Mouse (Mus musculus) hindbrain, postnatal 0 days (tissue): ENCODE measurements around the gene Sptb. TPM values are rescaled to one million over a fixed set of nuclear protein-coding genes. Genes with fewer than 3 reads are reported as not detected.

ENCODE experiments used
- ATAC-seq: fragments of 200-750 bp; cut with Nextera tagmentation; 2 replicates; pipeline ENCODE4 v1.8.0; 2017; ENCODE audit warnings: mild to moderate bottlenecking, moderate TSS enrichment, moderate library complexity
- DNase-seq: peaks from one replicate; pipeline ENCODE4 v3.0.0-alpha.2; 2015; ENCODE audit warnings: low spot score
- H3K27ac ChIP-seq: fragments of 300-500 bp; sonication (generic); 2 replicates; pipeline ENCODE4 v1.5.1; 2014; ENCODE audit warnings: mild to moderate bottlenecking
- H3K27me3 ChIP-seq: fragments of 300-500 bp; sonication (generic); 2 replicates; pipeline ENCODE4 v1.6.1; 2014; ENCODE audit warnings: low read length, mixed read lengths; ENCODE audit not compliant: insufficient read depth
- H3K36me3 ChIP-seq: fragments of 300-500 bp; sonication (generic); 2 replicates; pipeline ENCODE4 v1.6.1; 2014; ENCODE audit warnings: low read length, mixed read lengths; ENCODE audit not compliant: insufficient read depth
- H3K4me1 ChIP-seq: fragments of 300-500 bp; sonication (generic); 2 replicates; pipeline ENCODE4 v1.6.1; 2014; ENCODE audit warnings: antibody characterized with exemption, low read length, mixed read lengths; ENCODE audit not compliant: insufficient read depth
- H3K4me2 ChIP-seq: fragments of 300-500 bp; sonication (generic); 2 replicates; pipeline ENCODE4 v1.6.1; 2014; ENCODE audit warnings: low read depth, mild to moderate bottlenecking, low read length, moderate library complexity, mixed read lengths
- H3K4me3 ChIP-seq: fragments of 300-500 bp; sonication (generic); 2 replicates; pipeline ENCODE4 v1.5.1; 2014; ENCODE audit warnings: low read length
- H3K9ac ChIP-seq: fragments of 300-500 bp; sonication (generic); replicated peaks from 2 replicates; pipeline ENCODE4 v1.6.1; 2014; ENCODE audit warnings: mild to moderate bottlenecking, low read length, moderate library complexity, mixed read lengths
- H3K9me3 ChIP-seq: fragments of 300-500 bp; sonication (generic); 2 replicates; pipeline ENCODE4 v1.6.1; 2016; ENCODE audit warnings: low read length, mixed read lengths
- CTCF ChIP-seq: IDR thresholded peaks from 2 replicates; pipeline ENCODE4 v1.5.1; 2016; ENCODE audit warnings: antibody characterized with exemption, control low read depth, low read depth
- WGBS: fragments of 180-500 bp; shearing (Covaris S2); extraction: QIAGEN DNeasy Blood & Tissue Kit; methylation state at CpG from one replicate; pipeline ENCODE4 v1.1.7; 2014; 5-methylcytosine and 5-hydroxymethylcytosine counted together
- polyA plus RNA-seq: library from polyadenylated mRNA; unstranded; fragments of >200 nt; fragmentation: Nextera tagmentation; extraction: Ambion mirVana; gene quantifications from 2 replicates; pipeline ENCODE4 v1.2.1, GENCODE M21; 2015
- total RNA-seq: library from RNA; depleted of rRNA; stranded (reverse); fragments of >200 nt; gene quantifications from 2 replicates; pipeline ENCODE4 v1.2.3, GENCODE M21; 2014

Sptb gene
- total and polyA plus RNA-seq, 2 experiments from 2014 or later, result 5.8 to 45.4 TPM

DNA sequence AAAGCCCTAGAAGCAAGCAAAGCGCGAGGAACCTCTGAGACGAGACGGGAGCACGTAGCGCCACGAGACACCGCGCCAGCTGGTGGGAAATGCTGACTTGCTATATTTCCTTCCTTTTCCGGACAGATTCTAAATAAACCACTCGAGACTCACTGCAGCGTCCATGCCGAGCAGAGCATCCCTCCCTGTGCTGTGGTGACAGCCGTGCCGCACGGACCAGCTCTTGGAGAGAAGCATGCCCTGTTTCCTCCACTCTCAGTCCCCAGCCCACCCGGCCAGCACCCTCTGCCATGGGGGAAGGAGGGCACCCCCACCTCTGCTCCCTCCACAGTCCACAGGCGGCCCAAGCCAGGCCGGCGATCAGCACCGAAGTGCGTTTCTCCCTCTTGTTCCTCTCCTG, 33.9 kb downstream of the Sptb start:
- Histone ChIP-seq H3K9ac (no peak overlapping the region), H3K9me3 (no peaks in the 10 kb centered on the region), H3K4me3 (no peak overlapping the region), H3K27ac (no peak overlapping the region), H3K27me3 (no peaks in the 10 kb centered on the region), H3K4me1 (no peaks in the 10 kb centered on the region; the same call in 1 of the 2 replicates), H3K4me2 (peak overlapping the region; percentile 5; the same call in 1 of the 2 replicates), H3K36me3 (no peaks in the 10 kb centered on the region)
- ATAC-seq (no peak), DNase-seq (peak; percentile 27)
- TF ChIP-seq CTCF, result no peak
- WGBS, result 82% methylated on average over 22 of the region's 22 CpGs

DNA sequence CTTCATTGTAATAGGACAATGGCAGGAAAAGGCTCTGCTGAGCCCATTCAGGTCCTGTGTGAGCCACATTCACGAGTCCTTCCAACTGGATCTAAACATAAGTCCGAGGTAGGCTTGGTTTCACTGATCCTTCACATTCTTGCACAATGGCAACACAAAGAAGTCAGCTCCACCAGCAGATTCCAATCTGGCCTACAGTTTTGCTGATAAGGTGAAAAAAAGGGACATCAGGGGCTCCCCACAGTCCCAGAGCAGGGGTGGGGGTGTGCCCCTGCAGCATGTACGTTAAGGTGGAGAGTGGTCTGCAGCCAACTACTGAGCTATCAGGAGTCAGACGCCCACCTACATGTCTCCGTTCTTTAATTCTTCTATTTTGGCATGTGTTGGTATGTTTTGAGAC, 35.0 kb downstream of the Sptb start:
- ATAC-seq (no peak), DNase-seq (no peak)
- Histone ChIP-seq H3K4me2 (no peak overlapping the region), H3K4me3 (no peak overlapping the region), H3K27me3 (no peaks in the 10 kb centered on the region), H3K36me3 (no peaks in the 10 kb centered on the region), H3K27ac (no peak overlapping the region), H3K9me3 (no peaks in the 10 kb centered on the region), H3K9ac (no peak overlapping the region), H3K4me1 (peaks cover 3% of the 10 kb centered on the region; the same call in 1 of the 2 replicates)
- TF ChIP-seq CTCF, result no peak
- 57% methylated on average over 5 of the region's 5 CpGs for WGBS

- Histone ChIP-seq H3K4me2 (no peak overlapping the region), H3K9ac (no peak overlapping the region), H3K36me3 (no peaks in the 10 kb centered on the region), H3K4me1 (peaks cover 3% of the 10 kb centered on the region; the same call in 1 of the 2 replicates), H3K4me3 (no peak overlapping the region), H3K27me3 (no peaks in the 10 kb centered on the region), H3K27ac (no peak overlapping the region), H3K9me3 (no peaks in the 10 kb centered on the region)
- ATAC-seq (no peak), DNase-seq (no peak)
- TF ChIP-seq CTCF, result no peak
- 74% methylated on average over 12 of the region's 12 CpGs for WGBS
These were observed 36.5 kb downstream of the Sptb start for GRCm38 (mm10) chr12:76673794-76674222.

DNA sequence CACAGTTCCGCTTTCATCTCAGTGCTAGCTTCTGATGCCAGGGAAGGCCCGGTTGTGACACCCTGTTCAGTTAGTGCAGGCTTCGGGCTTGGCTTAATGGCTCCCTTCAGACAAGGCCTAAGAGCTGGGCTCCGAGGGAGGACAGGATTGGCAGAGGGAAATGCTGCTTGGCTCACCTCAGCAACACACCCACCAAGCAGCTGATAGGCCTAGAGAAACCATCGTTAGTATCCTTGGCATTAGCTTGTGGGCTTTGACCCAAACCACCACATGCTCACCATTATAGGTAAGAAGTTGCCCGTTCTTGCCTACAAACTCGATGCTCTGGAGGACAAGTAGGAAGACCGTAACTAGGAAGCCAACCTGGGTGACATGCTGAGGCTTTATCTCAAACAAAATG, 38.3 kb downstream of the Sptb start:
- H3K9me3 ChIP-seq, result no peaks in the 10 kb centered on the region
- H3K4me2 ChIP-seq, result no peak overlapping the region
- ATAC-seq, result no peak
- H3K9ac ChIP-seq, result no peak overlapping the region
- H3K27me3 ChIP-seq, result no peaks in the 10 kb centered on the region
- H3K36me3 ChIP-seq, result no peaks in the 10 kb centered on the region
- H3K27ac ChIP-seq, result no peak overlapping the region
- H3K4me1 ChIP-seq, result peaks cover 3% of the 10 kb centered on the region; the same call in 1 of the 2 replicates
- TF ChIP-seq CTCF, result no peak
- 73% methylated on average over 8 of the region's 8 CpGs for WGBS
- no peak overlapping the region for H3K4me3 ChIP-seq
- no peak for DNase-seq

- TF ChIP-seq CTCF, result no peak
- WGBS, result 77% methylated on average over 13 of the region's 13 CpGs
- no peaks in the 10 kb centered on the region for H3K9me3 ChIP-seq
These were observed 39.7 kb downstream of the Sptb start for GRCm38 (mm10) chr12:76670533-76671086.

DNA sequence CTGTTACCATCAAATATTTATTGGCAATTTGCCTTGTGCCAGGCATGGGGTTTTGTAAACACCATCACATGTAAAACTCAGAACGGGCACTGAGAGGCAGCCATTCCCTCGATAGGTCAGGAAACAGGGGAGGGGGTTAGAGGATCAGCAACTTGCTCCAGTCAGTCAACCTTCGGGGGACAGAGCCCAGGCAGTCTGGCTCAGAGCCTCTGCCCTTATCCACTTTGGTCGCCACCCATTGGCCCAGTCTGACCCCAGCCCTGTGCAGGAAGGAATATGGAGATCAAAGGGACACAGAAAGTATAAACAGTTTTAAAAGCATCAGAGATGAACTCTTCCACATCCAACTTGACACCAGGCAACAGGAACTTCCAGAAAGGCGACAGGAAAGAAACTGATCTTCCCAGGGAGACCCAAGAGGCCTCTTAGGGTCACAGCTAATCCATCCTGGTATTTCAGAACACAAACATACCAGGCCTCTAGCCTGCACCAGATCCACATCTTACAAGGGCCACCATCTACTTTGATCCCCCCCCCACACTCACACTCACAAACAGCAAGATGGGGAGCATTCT, 40.3 kb downstream of the Sptb start:
- no peak overlapping the region for H3K9ac ChIP-seq
- no peak overlapping the region for H3K4me2 ChIP-seq
- H3K4me3 ChIP-seq, result no peak overlapping the region
- H3K9me3 ChIP-seq, result no peaks in the 10 kb centered on the region
- TF ChIP-seq CTCF, result no peak
- H3K27me3 ChIP-seq, result no peaks in the 10 kb centered on the region
- DNase-seq (no peak), ATAC-seq (no peak)
- no peaks in the 10 kb centered on the region for H3K36me3 ChIP-seq
- WGBS, result 45% methylated on average over 5 of the region's 5 CpGs
- H3K4me1 ChIP-seq, result peaks cover 3% of the 10 kb centered on the region; the same call in 1 of the 2 replicates
- H3K27ac ChIP-seq, result no peak overlapping the region

More at GRCm38 (mm10) chr12:76670533-76671086, 39.7 kb downstream of the Sptb start:
- Histone ChIP-seq H3K27ac (no peak overlapping the region), H3K27me3 (no peaks in the 10 kb centered on the region), H3K9ac (no peak overlapping the region), H3K4me1 (peaks cover 3% of the 10 kb centered on the region; the same call in 1 of the 2 replicates), H3K36me3 (no peaks in the 10 kb centered on the region), H3K4me2 (no peak overlapping the region), H3K4me3 (no peak overlapping the region)
- ATAC-seq (no peak), DNase-seq (no peak)
